Mouse (Mus musculus) natural killer cell, adult 2 months (primary cell): ENCODE measurements at regions not wholly inside any gene's neighbourhood (a gene's known extent, or its start where the extent isn't known, plus 50 kb on each side); places are given as distances from the start of the nearest gene placed in this dataset.

Experiments
- DNase-seq, 2 experiments: peaks; one replicate each; pipeline ENCODE4 v3.0.0; 2022; ENCODE audit warnings: low spot score in 2 of 2

GRCm38 (mm10) chr16:93458598-93459496 lies 145.0 kb downstream of the Setd4 start:
- DNase-seq = no peak

DNA sequence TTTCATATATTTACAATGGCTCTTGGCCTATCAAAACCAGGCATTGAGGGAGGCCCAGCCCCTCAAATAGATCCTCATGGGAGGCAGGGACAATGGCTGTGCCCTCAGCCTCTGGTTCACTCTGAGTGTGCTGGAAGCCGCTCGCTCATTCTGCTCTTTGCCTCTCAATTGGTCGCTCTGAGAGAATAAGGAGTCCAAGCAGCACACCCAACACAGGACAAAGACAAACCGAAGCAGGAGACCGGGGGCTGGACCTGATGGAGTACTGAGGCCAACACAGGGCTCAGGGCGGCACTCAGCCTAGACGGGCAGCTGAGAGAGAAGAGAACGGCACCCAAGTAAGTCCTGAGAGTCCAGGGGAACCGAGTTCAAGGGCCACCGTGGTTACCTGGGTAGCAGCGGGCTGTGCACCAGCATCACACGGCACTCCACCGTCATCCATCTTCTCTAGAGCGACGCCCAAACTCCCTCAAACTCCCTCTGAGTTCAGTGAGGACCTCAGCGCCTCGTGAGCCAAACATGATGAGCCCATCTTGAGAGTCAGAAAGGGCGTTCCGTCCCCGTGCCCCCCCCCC lies 145.8 kb downstream of the Setd4 start:
- no peak for DNase-seq

DNA sequence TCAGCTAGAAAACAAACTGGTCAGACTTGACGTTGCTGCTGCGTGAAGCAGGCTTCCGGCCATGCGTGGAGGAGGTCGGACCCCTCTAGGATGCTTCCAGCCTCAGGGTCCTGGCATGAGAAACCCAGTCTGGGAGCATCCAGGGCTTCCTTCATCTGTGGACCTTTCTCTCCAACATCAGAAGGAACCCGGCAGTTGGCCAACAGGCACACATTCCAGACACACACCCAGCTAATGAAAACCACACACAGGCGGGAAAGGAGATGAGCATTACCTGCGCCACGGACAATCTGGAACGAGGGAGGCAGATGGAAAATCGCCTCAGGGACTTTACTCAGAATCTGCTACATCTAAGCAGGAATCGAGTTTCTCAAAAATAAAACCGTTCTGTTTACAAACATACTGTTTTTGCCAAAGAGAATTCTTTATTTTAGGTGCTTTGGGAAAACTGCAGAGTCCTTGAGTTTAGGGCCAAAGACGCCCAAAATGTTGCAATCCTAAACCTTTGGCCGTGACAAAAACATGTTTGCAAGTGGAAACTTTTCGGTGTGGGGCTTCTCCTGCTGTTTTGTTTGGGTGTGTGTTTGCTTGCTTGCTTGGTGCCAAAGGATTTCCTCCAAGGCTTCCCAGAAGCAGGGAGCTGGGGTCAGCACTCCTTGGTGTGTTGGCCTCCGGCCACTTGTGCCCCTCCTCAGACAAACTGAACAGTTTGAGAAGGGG lies 147.0 kb downstream of the Setd4 start:
- no peak for DNase-seq

DNA sequence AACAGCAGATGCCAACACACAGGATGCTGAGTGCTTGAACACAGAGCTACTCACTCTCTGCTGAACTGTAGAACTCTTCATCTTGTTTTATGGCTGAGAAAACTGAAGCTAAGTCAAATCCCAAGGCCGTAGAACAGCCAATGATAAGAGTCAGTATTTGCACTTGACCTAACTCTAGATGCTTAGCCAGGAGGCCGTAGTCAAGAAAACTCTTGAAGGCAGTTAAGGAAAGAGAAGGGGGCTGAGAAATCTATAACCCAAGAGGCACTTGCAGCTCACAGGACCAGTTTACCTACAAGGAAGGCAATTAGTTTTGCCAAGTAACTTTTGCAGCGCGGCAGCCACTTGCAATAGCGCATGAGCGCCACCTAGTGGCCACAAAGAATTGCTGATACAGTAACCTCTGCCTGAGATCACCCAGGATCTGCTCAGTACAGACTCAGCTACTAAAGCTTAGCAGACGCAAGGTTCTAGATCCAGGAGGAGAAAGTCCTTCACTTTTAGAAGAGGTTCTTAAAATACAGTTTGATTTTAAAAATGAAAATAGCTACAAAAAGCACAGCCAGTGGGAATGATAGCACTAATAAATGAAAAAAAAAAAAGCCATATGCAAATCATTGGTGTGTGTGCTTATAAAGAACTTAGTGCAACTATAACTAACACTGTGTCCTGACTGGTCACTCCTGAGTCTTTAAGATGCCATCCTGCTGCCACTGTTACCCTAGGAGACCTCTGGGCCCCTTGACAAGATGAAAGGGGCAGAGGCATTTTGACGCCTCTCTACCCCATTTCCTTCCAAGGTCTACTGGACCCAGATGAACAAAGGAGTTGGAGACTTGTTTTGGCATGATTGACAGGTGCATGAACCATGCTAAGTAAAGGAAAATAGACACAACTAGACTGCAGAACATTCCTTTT lies 149.5 kb downstream of the Setd4 start:
- DNase-seq = peak; percentile 71 to 74

- DNase-seq = no peak
These were observed 150.8 kb downstream of the Setd4 start for GRCm38 (mm10) chr16:93453056-93453455.

DNA sequence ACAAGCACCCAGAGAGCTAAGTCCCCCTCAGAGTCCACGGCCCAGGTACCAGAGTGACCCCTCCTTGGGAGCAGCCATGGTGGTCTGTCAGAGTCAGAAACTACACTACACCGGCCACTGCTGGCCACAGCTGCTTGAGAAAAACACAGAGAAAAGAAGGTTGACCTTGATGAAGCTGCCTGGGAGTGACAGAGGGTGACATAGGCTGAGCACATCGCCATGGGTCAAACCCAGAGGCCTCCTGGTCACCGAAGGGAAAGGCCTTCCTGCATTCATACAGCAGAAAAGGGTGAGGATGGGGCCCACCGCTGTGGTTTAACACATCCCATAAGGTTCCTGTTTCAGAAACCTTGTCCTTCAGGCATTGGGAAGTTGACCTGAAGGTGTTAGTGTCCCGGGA lies 153.0 kb downstream of the Setd4 start:
- DNase-seq = no peak

GRCm38 (mm10) chr16:93449925-93450324 lies 153.9 kb downstream of the Setd4 start:
- no peak for DNase-seq

DNA sequence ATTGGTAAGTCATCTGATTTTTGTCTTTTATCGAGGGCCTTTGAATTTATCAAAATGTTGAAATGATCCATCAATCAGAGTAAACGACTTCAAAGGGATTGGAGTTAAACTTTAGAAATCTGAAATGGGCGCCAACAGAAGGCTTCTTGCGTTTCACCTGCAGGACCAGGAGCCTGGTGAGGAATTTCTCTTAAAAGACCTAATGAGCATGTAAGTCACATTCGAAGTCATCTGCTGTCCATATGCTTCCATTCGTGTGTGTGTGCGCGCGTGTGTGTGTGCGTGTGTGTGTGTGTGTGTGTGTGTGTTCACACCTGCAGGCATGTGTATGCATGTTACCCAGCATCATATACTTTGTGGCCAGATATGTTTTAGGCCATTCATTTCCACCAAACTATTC lies 155.7 kb downstream of the Setd4 start:
- no peak for DNase-seq

GRCm38 (mm10) chr16:93446970-93447369 lies 156.9 kb downstream of the Setd4 start:
- no peak for DNase-seq

DNA sequence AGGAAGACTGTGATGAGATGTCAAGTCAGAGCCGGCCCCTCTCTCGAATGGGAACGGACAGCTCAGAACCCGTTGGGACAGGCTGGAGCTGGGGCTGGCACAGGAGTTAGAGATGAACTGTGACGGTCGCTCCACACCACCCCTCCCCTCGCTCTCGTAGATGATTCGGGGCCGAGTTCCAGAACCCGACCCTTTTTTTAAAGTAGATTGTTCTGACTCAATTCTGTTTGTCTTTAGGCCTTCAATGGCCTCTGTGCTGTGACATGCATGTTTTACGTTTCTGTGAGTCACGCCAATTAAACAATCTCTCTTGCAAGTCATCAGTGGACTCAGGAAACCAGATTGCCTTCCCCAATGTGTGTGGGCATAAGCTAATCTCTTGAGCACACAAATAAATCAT lies 157.7 kb downstream of the Setd4 start:
- no peak for DNase-seq

DNA sequence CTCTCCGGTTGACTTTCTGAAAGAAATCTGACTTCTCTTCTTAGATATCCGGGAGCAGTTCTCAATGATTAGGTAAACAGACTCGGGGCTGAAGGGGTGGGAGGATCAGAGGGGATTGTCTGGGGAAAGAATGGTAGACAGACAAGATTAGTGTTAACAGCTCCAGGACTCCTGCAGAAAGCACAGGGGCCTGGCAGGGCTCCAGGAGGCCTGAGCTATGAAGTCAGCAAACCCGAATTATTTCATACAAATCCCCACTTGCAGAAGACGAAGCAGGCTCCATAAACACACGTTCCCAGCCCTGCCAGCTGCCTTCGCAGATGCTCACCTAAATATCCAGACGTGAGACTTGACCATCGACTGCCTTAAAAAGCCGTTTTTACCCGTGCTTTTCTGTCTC lies 161.0 kb downstream of the Setd4 start:
- no peak for DNase-seq

DNA sequence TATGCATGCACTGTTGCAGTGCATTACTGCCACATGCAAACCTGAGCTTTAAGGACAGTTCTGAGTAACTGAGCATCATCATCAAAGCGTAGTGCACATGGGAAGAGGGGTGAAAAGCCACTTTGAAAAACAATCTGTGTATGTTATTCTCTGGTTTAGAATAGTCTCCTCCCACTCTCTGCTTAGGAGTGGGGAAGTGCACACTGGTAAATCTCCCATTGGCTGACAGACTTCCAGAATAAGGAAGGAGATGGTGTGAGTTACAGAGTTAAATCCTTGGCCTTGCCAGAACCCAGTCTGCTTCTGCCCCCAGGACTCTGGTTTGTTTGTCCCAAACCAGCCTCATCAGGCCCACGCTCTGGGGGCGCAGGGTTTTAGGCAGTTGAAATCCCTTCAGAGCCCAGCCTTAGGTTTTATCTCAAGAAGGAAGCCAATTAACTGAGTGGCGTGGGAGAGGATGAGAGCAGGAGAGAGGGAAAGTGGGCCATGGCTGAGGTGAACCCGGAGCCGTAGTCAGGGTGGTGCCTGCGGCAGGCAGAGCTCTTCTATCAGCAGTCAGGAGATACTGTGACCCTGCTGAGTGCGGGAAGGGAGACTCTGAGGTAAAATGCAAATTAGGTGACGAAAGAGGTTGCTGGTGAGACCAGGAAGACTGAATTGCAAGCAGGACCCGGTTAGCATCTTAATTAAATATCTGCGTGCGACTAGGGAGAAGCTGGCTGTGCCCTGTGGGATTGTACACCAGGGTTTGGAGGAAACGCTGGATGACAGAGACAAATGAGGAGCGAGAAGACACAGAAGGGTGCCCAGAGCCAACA lies 166.0 kb downstream of the Setd4 start:
- no peak for DNase-seq

- no peak for DNase-seq
These were observed 167.1 kb downstream of the Setd4 start for GRCm38 (mm10) chr16:93436732-93437131.

GRCm38 (mm10) chr16:93431316-93431715 lies 172.5 kb downstream of the Setd4 start:
- no peak for DNase-seq

DNA sequence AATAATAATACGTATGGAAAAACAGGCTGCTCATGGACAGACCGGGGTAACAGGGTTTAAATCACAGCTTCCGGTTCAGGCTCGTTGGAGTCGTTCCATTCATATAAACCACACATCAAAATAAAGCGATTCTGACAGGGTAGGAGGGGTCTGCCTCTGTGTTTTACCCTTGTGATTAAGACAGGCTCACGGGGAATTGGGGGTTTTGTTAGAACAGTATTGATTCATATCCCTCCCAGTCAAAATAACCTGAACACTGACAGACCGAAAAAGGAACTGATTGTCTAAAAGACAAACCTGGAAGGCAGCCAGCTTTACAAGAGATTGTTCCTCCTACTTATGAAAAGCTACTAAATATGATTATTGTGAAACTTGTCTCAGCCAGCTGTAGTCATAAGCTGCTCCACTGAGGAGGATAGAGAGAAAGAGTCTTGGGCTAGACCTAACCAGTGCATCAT lies 174.5 kb downstream of the Setd4 start:
- DNase-seq = no peak

DNA sequence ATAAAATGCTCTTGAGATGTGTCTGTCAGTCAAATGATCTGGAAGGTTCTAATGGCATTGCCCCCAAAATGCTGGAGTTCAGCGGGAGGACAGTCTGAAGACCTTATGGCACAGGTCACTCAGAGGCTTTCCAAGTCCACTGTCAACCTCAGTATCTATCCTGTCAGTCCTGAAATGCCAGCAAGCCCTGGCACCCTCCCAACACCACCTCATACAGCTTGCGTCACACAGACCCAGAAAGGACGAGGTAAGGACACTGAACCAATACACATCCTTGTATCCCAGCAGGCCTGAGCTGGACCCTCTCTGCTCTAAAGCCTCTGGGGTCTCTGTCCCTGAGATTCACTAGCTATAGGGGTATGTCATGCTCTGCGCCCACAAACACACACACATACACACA lies 176.6 kb downstream of the Setd4 start:
- DNase-seq = no peak

- no peak for DNase-seq
These were observed 178.1 kb downstream of the Setd4 start for GRCm38 (mm10) chr16:93425731-93426130.

GRCm38 (mm10) chr16:93423174-93423573 lies 180.7 kb downstream of the Setd4 start:
- DNase-seq = no peak

- no peak for DNase-seq
These were observed 181.6 kb downstream of the Setd4 start for GRCm38 (mm10) chr16:93422221-93422620.

GRCm38 (mm10) chr16:93418246-93418645 lies 185.6 kb downstream of the Setd4 start:
- DNase-seq = no peak

DNA sequence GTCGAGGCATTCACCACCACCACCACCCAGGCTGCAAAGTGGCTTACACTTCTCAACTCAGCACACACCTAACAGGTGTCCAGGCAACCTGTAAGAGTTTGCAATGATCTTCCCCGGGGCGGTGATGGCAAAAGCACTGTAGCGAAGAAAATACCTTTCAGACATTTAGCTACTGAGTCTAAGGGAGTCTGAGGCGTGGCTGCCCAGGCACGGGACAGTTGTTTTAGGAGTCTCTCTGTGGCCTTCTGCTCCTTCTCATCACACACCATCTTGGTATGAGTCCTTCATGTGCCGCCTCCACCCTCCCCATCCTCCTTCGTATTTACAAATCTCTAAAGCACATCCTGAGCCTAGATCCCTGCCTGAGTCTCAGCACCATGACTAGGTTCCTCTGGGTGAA lies 186.0 kb downstream of the Setd4 start:
- no peak for DNase-seq
